Mouse (Mus musculus) layer of hippocampus, postnatal 14 days (tissue): Measurements from ENCODE around the gene Crybg2. TPM values are rescaled to one million over a fixed set of nuclear protein-coding genes. Genes with fewer than 3 reads are reported as not detected.

Experiments
- DNase-seq, 2 experiments: peaks; one replicate each; pipeline ENCODE4 v3.0.0; 2021 to 2022; ENCODE audit warnings: low spot score in 2 of 2, mixed read lengths in 1 of 2
- total RNA-seq, 2 experiments: library from RNA; stranded (reverse); gene quantifications; 2 replicates each; pipeline ENCODE4 v1.2.3; 2021

The Crybg2 gene
- total RNA-seq, 2 experiments from 2014 or later = 1.2 to 2.2 TPM

DNA sequence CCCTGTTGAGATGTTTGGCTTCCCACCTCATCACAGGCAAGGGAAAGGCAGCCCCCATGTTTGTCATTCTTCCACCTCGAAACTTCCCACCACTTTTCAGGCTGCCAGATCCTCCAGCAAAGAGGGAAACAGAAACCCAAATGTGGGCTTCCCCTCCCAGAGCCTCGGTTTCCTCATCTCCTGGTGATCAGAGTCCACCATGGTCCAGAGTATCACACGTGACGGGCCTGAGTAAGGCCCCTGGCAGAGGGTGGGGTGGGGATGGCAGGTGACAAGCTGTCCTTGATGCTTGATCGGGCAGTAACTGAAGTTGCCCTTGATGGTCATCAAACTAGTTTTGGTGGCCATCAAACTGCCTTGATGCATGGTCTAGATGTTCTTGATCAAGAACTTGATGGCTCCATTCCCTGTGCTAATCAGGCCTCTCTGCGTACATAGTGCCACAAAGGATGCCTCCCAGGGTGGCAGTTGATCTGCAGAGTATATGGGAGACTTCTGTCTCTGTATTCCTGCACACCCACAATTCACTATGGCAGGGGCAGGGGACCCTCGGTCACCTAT, 33.5 kb downstream of the Crybg2 start:
- DNase-seq = no peak

DNA sequence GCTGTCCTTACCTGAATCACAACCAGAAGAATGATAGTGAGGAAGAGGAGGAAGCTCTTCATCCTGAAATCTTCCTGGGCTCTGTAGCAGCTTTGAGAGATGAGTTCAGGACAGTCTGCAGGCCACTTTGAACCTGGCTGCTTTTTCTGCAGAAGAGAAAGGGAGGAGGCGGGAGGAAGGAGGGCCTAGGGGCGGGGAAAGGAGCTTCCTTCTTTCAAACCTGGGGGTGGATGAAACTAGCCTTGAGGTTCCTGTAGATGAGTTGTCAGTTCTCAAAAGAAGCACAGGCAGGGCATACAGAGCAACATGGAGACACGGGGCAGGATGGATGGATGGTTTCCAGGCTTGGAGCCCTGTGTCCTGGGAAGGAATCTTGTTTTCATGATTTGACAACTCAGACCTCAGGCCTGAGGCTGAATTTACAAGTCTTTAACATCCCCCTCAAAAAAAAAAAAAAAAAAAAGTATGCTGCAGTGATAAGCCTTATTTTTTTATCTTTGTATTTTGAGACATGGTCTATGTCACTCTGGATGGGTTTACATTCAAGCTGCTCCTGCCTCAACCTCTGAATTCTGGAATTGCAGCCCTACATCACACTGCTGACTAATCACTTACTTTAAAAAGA, 34.4 kb downstream of the Crybg2 start, which contains the start of gene Cd52:
Gene Cd52 (minus strand): TSS at position 160 of the 625 bp plus-strand sequence.
- DNase-seq = no peak

DNA sequence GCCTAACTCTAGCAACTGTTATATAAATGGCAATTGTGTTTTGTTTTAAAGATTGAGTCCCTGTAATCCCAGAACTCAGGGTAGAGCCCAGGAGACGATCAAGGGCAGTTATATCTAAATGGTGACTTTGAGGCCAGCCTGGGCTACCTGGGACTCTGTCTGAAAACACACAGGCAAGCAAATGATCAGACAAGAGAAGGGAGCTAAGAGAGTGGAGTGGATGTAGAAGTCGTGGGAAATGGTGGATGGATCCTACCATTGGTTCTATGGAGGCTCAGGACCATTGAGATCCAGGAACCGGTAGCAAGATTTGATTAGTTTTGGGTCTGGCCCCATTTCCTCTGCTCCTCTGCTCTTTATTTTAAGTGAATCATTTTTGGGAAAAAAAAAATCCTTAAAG, 35.5 kb downstream of the Crybg2 start:
- DNase-seq = no peak

DNA sequence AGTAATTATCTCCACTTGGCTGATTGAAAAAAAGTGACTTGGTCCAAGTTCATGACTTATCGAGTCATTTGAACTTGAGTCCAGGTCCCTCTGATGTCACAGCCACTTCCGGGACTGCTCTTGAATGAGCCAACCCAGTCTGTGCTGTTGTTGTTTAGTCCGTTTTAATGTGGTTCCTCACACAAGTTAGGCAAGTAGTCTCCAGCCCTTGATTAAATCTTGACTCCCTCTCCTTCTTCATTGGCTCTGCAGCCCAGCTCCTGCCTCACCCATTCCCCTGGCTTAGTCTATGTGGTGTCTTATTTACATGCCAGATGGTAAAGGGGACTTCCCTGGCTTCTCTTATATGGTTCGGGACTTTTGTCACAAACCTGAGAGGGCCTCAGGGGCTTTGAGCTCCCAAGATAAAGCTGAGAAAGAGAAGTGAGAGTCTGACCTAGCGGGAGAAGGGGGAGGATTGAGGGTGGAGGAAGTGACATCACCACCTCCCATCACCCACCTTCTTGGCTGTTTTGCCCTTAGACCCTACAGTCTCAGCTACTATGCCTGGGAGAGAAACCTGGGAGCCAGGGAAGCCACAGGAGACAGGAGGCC, 36.5 kb downstream of the Crybg2 start:
- DNase-seq = no peak

DNA sequence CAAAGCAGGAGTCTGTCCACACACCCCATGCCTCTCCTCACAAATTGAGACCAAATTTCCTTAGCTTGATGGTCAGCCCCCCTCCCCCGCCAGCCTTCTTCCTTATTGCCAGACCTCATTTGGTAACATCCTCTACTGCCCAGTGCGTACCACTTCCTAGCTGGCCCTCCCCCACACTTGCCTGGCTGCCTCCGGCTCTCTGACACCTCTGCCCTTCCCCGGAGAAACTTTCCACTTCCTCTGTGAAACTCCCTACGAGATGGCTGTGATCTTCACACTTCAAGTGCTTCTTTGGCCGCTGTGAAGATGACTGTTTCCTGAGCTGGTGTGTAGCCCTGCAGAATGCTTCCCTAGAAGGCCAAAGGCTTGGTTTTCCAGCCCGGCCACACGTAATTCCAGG, 38.0 kb downstream of the Crybg2 start:
- DNase-seq = no peak

DNA sequence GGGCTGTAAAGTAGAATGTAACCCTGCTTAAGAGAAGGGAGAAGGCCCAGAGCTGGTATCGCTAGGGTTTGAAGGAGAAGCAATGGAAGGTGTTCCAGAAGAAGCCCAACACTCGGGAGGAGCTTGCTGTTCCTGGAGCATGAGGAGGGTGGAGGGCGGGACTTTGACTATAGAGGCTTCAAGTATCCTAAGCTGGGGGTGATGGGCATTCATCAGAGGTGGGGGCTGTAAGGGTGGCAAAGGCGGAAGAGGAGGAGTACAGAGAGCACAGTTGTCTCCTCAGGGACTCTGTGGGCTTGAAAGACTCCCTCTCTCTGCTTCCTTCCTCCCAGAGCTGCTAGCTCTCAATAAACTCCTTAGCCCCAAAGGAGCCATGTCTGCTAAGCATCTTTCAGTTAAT, 39.6 kb downstream of the Crybg2 start:
- no peak for DNase-seq

DNA sequence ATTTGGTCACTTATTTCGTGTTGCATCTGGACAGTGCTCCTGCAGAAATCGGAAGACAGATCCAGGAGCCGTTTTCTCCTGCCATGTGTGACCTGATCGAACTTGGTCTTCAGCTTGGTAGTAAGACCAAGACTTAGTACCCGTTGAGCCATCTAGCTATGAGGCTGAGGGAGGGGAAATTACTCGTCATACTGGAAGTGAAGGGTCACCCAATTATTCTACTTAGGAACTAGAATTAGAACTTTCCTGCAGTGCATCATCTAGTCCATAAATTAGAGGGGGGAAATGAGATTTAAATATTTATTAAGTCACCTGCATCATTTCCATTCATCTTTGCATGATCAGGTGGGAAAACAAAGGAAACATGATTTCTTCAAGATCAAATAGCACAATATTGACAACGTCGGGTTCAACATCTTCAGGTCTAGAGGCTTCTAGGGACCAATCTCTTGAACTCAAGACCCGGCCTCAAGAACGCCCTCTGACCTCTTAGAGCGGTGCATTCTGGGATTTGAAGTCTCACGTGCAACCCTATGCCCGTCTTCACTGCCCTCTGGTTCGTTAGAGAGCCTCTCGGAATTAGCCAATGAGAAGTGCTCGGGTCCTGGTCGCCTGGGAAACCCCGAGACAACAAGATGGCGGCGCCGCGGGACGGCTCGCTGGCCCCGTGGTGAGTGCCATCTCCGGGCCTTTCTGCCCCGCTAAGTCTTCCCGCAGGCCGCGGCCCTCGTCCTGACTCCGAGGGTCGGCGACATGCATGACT, 41.5 kb downstream of the Crybg2 start, which contains the start of gene Ubxn11:
Gene Ubxn11 (plus strand): TSS at position 592 of the 763 bp plus-strand sequence.
- peak; percentile 81 to 94 for DNase-seq

DNA sequence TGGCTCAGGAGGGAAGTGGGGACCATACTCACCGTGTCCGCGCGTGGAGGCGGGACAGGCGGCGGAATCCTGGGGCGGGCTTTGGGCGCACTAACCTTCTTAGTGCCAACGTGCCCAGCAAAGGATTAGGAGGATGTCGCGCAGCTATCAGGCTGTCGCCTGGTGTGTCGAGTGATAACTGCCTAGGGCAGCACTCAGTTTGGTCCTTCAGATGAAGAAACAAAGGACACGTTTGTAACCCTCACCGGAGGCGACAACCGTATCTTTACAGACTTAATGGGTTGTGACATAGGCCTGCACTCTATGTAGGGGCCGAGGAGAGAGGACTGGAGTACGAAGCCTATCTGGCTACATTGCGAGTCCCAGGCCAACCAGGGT, 42.1 kb downstream of the Crybg2 start:
- no peak for DNase-seq

DNA sequence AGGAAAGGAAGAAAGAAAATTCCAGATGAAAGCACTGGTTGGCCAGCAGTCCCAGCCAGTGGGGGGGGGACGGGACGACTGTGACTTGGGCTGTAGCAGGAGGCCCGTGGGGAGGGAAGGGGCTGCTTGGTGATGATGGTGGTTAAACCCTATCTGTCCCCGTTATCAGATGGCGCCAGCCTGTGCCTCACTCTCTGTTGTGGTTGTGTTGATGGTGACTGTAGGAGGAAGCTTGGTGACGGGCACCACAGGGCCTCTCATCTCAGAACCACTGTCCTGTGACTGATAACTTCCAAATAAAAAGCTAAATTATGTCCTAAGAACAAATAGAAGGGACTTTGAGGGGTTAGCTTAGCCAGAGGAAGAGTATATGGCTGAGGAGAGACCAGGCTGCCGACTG, 45.5 kb downstream of the Crybg2 start:
- no peak for DNase-seq

DNA sequence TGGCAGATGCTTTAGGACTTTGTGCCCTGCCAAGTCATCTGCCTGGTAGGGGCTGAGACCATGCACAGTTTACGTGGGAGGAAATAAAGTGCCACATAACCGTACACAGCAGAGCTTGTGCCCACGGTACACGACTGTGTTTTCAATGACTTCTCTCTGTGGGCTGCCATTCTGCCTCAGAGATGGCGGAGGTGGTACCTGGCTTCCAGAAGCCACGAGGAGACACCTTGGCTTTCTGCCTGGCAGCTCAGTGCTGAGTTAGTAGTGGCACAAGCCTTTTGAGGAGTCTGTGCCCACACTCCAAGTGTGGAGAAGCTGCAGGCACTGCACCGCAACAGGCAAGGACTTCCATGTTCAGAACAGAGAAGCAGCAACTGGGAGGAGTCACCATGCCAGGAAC, 47.1 kb downstream of the Crybg2 start:
- DNase-seq = no peak

DNA sequence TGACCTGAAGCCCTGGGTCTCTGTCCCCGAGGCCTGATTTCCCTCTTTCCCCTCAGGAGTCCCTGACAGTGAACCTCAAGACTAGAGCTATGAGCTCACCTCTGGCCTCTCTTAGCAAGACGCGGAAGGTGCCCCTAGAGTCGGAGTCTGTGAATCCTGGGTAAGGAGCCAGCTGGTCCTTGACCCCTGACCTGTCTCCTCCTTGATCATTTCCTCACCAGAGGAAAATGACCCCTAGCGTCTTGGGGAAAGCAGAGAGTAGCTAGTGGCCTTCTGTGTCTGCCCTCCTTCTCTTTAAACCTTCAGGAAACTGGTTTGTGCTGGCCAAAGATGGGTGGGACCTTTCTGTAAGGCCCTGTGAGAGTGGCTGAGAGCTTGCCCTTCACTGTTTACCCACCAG, 47.6 kb downstream of the Crybg2 start:
- no peak for DNase-seq

DNA sequence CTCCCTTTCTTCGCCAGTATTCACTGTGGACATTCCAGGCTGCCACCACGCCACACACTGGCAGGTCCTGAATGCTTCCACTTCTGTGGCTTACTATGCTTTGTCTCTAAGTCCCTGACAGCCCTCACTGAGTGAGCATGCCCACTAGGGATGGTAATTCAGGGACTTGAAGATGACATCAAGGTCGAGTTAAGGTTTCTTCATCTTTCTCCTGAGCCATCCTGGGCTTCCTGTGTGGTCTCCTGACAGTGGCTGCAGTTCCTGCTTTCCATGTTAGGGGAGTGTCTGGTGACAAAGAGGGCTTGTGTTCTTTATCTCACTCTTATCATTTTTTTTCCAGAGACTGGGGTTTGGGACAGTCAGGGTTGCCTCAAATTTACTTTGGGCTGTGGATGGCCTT, 50.0 kb downstream of the Crybg2 start:
- no peak for DNase-seq

DNA sequence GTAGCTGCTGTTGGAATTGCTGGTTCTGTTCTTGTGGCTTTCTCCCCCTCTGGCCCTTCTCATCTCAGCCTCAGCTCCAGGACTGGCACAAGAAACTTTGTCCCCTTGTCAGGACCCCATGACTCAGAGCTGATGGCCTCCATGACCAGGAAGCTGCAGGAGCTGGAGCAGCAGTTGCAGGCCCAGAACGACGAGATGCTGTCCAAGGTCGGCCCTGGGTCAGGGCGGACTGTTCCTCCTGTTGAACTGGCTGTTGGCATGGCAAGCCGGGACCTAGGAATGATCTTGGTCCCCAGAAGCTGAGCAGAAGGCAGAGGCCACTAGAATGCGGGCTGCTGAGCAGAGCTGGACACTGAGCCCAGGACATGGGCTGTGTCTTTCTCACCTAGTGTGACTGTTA, 51.8 kb downstream of the Crybg2 start:
- DNase-seq = no peak

DNA sequence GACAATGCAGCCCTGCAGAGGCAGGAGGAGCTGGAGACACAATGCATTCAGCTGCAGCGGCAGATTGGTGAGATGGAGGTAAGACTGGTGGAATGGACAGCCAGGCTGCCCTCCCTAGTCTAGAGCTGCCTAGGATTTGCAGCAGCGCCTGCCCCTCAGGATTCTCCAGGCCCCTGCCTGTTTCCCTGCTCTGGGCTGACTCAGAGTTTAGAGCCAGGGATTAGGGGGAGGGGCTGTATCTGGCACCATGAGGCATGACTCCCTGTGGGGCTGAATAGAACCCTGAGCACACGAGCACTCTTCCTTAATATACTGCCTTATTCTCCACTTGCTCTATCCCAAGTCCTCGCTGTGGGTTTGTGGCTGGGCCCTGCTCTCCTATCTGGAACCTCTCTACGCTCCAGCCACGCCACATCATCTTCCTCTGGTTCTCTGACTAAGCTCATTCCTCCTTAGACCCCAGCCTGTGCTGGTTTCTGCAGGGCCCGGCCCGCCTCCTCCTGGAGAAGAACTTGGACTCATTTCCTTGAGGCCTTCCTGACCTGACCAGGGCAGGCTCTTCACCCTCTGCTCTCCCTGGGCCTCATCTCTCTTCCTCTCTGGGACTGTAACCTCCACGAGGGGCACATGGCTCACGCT, 52.9 kb downstream of the Crybg2 start:
- no peak for DNase-seq

DNA sequence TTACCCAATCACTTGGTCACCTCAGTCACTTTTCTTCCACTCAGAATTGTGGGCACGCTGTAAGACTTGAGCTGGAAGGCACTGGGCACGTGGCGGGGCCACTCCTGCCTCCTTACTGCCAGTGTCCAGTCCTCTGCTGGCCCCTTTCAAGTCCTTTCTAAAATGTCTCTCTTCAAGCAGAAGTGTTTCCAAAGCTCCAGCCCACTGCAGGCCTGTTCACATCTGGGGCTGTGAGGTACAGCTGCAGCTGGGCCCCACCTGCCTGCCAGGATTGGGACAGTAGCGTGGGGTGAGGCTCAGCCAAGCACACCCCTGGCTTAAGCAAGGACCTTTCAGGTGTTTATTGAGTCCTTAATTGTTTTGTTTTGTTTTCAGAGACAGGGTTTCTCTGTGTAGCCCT, 53.4 kb downstream of the Crybg2 start:
- DNase-seq = no peak

DNA sequence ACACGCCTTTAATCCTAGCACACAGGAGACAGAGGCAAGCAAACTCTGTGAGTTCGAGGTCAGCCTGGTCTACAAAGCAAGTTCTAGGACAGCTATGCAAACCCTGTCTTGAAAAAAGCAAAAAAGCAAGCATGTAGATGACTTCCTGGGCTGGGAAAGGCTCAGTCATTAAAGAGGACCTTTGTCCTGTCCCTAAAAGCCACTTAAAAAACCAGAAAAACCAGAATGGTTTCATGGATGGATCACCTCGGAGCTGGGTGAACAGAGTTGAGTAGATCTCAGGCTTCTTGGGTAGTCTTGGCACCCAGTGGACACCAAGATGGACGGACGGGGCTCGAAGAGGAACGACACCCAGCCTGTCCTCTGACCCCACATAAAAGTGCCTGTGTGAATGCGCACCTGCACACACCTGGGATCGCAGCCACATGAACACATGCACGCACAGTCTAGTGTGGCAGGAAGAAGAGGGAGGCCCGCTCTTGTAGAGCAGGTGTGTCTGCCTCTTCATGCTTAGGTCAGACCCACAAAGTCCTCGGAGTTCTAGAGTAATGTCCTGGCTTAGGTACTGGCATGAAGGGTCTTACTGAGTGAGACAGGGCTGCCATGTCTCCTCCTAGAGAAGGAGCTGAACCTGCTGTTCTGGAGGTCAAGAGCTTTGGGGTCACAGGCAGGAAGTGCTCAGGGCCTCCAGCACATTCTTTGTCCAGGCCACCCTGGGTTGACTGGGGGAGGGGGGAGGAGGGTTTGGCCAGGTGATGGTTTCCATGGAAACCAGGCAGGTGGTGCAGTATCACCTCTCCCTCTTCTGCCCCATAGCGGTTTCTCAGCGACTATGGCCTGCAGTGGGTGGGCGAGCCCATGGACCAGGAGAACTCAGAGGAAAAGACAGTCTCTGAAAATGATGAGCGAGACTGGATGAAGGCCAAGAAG, 54.9 kb downstream of the Crybg2 start:
- no peak for DNase-seq

DNA sequence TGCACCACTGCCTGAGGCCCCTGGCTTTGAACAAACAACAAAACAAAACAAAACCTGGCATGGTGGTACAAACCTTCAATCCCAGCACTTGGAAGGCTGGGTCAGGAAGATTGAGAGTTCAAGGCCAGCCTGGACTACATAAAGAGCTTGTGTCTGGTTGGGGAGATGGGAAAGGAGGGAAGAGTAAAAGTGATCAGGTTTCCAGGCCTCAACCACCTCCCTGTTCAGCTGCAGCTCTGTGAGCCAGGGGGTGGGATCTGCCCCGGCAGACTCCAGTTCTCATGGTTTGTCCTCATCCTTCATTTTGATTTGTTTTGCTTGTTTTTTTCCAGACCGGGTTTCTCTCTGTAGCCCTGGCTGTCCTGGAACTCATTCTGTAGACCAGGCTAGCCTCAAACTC, 55.9 kb downstream of the Crybg2 start:
- DNase-seq = no peak

DNA sequence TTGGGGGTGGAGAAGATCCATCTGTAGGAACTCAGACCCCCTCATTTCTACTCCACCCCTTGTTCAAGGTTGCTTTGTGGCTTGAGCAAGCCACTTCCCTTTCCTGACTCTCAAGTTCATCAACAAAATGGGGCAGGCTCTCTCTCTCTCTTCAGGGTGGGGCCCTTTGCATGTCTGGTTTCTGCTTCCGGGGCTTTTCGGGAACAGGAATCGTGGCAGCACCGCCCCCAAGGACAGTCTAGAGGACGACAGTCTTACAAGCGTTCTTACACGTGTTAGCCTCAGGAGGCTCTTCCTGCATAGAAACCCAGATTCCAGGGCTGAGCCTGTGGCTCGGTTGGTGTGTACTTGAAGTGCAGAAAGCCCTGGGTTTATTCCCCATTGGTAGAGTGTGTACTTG, 56.4 kb downstream of the Crybg2 start:
- no peak for DNase-seq

DNA sequence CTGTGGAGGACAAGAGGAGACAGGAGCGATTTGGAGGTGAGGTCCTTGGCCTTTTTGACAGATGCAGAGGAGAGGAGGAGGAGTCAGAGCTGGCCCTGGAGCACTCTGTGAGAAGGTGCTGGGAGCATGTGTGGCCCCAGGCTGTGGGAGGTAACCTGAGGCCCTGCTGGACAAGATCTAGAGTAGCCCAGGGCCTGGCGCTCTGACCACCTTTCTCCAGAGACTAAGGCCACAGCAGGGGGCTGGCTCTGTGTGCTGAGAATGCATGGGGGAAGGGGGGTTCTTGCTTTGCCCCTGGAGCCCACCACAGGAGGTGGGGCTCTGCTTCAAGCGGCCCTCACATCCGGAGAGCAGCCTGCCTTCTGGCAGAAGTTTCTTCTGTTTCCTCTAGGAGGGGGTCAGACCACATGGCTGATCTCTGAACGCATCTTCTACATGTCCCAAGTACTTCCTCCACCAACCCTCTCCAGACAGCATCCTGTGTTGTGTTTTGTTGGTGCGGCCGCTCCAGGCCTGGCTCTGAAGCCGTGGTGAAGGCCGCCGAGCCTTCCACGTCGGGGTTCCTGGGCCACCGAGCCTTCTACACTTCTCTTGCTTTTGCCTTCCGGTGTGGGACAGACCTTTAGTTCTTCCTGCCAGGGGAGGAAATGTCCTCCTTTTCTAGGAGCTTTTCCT, 57.6 kb downstream of the Crybg2 start:
- DNase-seq = no peak

DNA sequence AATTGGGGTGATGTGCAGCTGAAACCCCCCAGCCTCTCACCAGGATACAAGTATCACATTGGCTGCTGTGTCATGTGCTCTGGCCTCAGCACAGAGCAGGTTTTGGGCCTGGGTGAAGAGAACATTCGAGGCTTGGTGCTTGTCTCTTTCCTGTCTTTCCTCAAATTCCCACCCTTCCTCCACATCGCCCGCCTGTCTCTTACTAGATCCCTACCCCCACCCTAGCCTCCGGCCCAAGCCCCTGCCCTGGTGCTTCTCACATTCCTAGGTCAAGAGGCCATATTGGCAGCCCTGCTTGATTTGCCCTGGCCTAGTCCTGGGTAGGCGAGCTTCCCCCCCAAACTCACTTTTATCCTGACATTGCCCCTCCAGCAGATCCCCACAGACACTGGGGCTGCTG, 58.4 kb downstream of the Crybg2 start:
- no peak for DNase-seq
